Comparison of ENCODE assay signal across 12 mouse cellular contexts in the genomic region with DNA sequence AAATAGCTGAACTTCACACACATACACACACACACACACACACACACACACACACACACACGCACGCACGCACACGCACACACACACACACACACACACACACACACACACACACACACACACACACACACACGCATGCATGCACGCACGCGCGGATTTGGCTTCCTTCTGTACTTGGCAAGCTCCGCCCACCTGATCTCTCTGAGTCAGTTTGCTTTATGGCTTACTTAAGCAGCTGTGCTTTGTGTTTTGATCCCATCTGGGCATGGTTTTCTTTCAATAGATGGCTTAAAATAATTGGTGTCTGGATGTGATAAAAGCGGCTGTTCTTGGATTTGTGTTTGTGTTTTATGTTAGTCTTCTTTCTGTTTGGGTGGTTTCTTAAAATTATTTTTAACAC. TPM values are rescaled to one million over a fixed set of nuclear protein-coding genes. Genes with fewer than 3 reads are reported as not detected.
DNase-seq lines count a peak whose midpoint lies in the region; ATAC-seq and TF ChIP-seq lines count a peak whose summit lies in the region.
"Not testable (repeated sequence)": the region's sequence is repeated elsewhere in the genome, so short reads cannot be mapped to it uniquely, and the experiment has no call there.
"Had no signal": no experiment of that assay in that cellular context is flagged by ENCODE, and none has a peak within 500 bp of the region (broad histone marks: within the 10 kb centered on the region; RNA-seq: fewer than 3 reads in every experiment).

No protein-coding gene starts in this region.

- 50% methylated on average over 7 of the region's 11 CpGs for WGBS in embryonic facial prominence, embryonic 14.5 days
- 46% methylated on average over 8 of the region's 11 CpGs for WGBS in limb, embryonic 14.5 days
- WGBS in midbrain, embryonic 14.5 days = 58% methylated on average over 11 of the region's 11 CpGs

- not testable (repeated sequence) for ATAC-seq in embryonic facial prominence, embryonic 14.5 days (ENCODE audit: low read depth); limb, embryonic 14.5 days (ENCODE audit: low FRiP score, low read depth); midbrain, embryonic 14.5 days (ENCODE audit: low FRiP score, low TSS enrichment)

- not testable (repeated sequence) for H3K4me3 ChIP-seq in embryonic facial prominence, embryonic 14.5 days (ENCODE audit: low read depth, low read length); left cerebral cortex, adult 2 months; limb, embryonic 14.5 days (replicated peaks; ENCODE audit: low read length); midbrain, embryonic 14.5 days (replicated peaks; ENCODE audit: low read depth, low read length)

- H3K9me3 ChIP-seq in embryonic facial prominence, embryonic 14.5 days (ENCODE audit: control insufficient read depth, low read length); limb, embryonic 14.5 days (ENCODE audit: control insufficient read depth, low read length); midbrain, embryonic 14.5 days (ENCODE audit: control insufficient read depth, low read length): not testable (repeated sequence)

- not testable (repeated sequence) for TF ChIP-seq POLR2A in limb, embryonic 14.5 days (IDR thresholded peaks at IDR 0.05; ENCODE audit: borderline replicate concordance, extremely low read depth, insufficient read depth, insufficient read length)

- not testable (repeated sequence) for H3K4me2 ChIP-seq in embryonic facial prominence, embryonic 14.5 days (ENCODE audit: low read depth, low read length); midbrain, embryonic 14.5 days (ENCODE audit: low read length)
- peak overlapping the region; percentile 17; the same call in 1 of the 2 replicates for H3K4me2 ChIP-seq in limb, embryonic 14.5 days (replicated peaks; ENCODE audit: low read depth, low read length, severe bottlenecking)

- not testable (repeated sequence) for H3K4me1 ChIP-seq in embryonic facial prominence, embryonic 14.5 days (ENCODE audit: control insufficient read depth, insufficient read depth, low read length); limb, embryonic 14.5 days (ENCODE audit: control insufficient read depth, insufficient read depth, low read length); midbrain, embryonic 14.5 days (ENCODE audit: control insufficient read depth, insufficient read depth, low read length)

- TF ChIP-seq CTCF in left cerebral cortex, adult 2 months (IDR thresholded peaks at IDR 0.05) = not testable (repeated sequence)

- not testable (repeated sequence) for H3K27ac ChIP-seq in embryonic facial prominence, embryonic 14.5 days (replicated peaks; ENCODE audit: low read depth, low read length); left cerebral cortex, adult 2 months; limb, embryonic 14.5 days (replicated peaks; ENCODE audit: low read depth, low read length); midbrain, embryonic 14.5 days (replicated peaks; ENCODE audit: low read depth, low read length)

- H3K9ac ChIP-seq in embryonic facial prominence, embryonic 14.5 days (ENCODE audit: low read depth, low read length); limb, embryonic 14.5 days (ENCODE audit: low read depth, low read length, severe bottlenecking); midbrain, embryonic 14.5 days (replicated peaks; ENCODE audit: low read length): not testable (repeated sequence)

- H3K27me3 ChIP-seq in embryonic facial prominence, embryonic 14.5 days (replicated peaks; ENCODE audit: control insufficient read depth, insufficient read depth, low read length); limb, embryonic 14.5 days (ENCODE audit: control insufficient read depth, insufficient read depth, low read length); midbrain, embryonic 14.5 days (ENCODE audit: control insufficient read depth, insufficient read depth, low read length): not testable (repeated sequence)

- H3K36me3 ChIP-seq in embryonic facial prominence, embryonic 14.5 days (ENCODE audit: control insufficient read depth, insufficient read depth, low read length); limb, embryonic 14.5 days (ENCODE audit: control insufficient read depth, insufficient read depth, low read length); midbrain, embryonic 14.5 days (ENCODE audit: control insufficient read depth, insufficient read depth, low read length): not testable (repeated sequence)

- peak; percentile 13 for DNase-seq in ZHBTc4 (ENCODE audit: low read depth, low spot score)
- DNase-seq in embryo, embryonic 11 days = peak; percentile 61
- peak; percentile 84 for DNase-seq in embryonic facial prominence, embryonic 14.5 days (ENCODE audit: low spot score)
- peak; percentile 17 to 23 for DNase-seq in left cerebral cortex, adult 2 months (ENCODE audit: extremely low spot score in 1 of 2, low spot score in 2 of 2)
- peak; percentile 72 for DNase-seq in limb, embryonic 14.5 days (ENCODE audit: low spot score)
- peak; percentile 61 for DNase-seq in midbrain, embryonic 14.5 days
- peak; percentile 17 to 19 for DNase-seq in right cerebral cortex, adult 2 months (ENCODE audit: low spot score in 2 of 2)

- intact Hi-C loops in left cerebral cortex, adult 2 months (cut with DNase I) = not testable (repeated sequence)

RNA-seq across cellular contexts. Expression of gene Fam155a, which starts 29.4 kb away (rescaled TPM):
- polyA plus RNA-seq in embryonic facial prominence, embryonic 14.5 days (2014; fragmentation: Nextera tagmentation; extraction: Ambion mirVana) = 0.84 and 1.0 TPM in 2 replicates
- total RNA-seq in left cerebral cortex, adult 2 months (2021) = 100 to 1,000 TPM; 118 to 119 TPM
- polyA plus RNA-seq in limb, embryonic 14.5 days (2012; rRNA removed) = 2.1 and 2.7 TPM in 2 replicates
- polyA plus RNA-seq in limb, embryonic 14.5 days (2014; fragmentation: Nextera tagmentation; extraction: Ambion mirVana) = 1.0 and 1.1 TPM in 2 replicates
- 30.2 and 36.3 TPM in 2 replicates for polyA plus RNA-seq in midbrain, embryonic 14.5 days (2014; fragmentation: Nextera tagmentation; extraction: Ambion mirVana)
- total RNA-seq: CH12.LX; heart, adult 18-20 months; heart, postnatal 10 days; heart, postnatal 4 days had no signal
- polyA plus RNA-seq: erythroblast, embryonic 14.5 days had no signal

Comparison
In these comparisons a context has a peak if more than half of its experiments do, and no peak if none do; other contexts are left out.
1. DNase-seq: peak in every context shown above with its lines; median percentile 84 in embryonic facial prominence, embryonic 14.5 days; 72 in limb, embryonic 14.5 days; 61 in embryo, embryonic 11 days; 61 in midbrain, embryonic 14.5 days; 20 in left cerebral cortex, adult 2 months; 18 in right cerebral cortex, adult 2 months; 13 in ZHBTc4.